Mouse (Mus musculus) monocyte, adult 2 months (primary cell): ENCODE results near the gene Slc25a1.

Experiments used
- DNase-seq, 2 experiments: peaks; one replicate each; pipeline ENCODE4 v3.0.0; 2022; ENCODE audit warnings: low spot score in 2 of 2, low read depth in 1 of 2

The Slc25a1 gene

DNA sequence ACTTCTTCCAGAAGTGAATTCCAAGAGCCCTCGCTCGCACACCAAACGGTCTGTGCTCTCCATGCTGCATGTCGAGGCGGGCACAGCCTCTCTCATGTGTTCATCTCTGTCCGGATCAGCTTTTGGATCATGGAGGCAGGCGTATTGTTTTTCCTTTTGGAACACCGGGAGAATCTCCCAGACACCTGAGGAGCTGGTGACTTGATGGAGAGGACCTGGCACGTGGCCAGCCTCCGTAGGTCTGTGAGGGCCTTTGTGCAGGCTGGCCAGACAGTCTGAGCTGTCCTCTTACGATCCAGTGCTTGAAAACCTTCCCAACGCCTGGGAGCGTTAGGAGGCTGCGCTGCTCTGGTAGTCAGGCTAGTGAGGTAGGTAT is 5.9 kb downstream of the Slc25a1 start:
- DNase-seq: no peak

GRCm38 (mm10) chr16:17921325-17922162 is 6.5 kb downstream of the Slc25a1 start:
- peak; percentile 66 to 89 for DNase-seq

GRCm38 (mm10) chr16:17920586-17920985 is 7.4 kb downstream of the Slc25a1 start:
- no peak for DNase-seq

GRCm38 (mm10) chr16:17914307-17915249 is 13.4 kb downstream of the Slc25a1 start, which contains the start of gene Gsc2:
TSS of gene Gsc2 (minus strand) at chr16:17915059.
- DNase-seq: no peak

DNA sequence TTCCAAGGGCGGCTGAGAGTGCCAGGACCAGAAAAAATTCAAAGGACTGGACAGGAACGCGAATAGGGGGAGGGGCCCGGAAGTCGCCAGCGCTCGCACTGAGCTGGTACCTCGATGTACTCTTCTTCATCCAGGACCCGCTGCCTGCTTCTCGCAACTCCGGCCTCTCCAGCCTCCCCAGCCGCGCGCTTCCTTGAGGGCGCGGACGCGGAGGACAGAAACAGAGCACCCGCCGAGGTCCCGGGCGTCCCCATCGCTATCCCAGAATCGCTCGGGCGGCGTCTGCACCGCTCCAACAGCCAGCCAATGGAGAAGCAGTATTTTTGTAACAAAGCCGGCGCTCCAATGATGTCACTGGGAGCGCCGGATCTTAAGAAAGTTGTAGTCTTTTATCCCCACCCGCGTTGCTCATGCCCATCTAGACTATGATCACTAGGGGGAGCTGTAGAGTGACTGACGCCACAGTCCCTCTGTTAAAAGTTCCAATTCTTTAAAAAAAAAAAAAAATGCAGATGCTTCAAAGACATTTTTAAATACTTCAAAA is 16.9 kb downstream of the Slc25a1 start, which contains the start of gene Ess2:
Gene Ess2 (minus strand): TSS at position 297 of the 544 bp plus-strand sequence.
- DNase-seq: peak; percentile 71 to 83

DNA sequence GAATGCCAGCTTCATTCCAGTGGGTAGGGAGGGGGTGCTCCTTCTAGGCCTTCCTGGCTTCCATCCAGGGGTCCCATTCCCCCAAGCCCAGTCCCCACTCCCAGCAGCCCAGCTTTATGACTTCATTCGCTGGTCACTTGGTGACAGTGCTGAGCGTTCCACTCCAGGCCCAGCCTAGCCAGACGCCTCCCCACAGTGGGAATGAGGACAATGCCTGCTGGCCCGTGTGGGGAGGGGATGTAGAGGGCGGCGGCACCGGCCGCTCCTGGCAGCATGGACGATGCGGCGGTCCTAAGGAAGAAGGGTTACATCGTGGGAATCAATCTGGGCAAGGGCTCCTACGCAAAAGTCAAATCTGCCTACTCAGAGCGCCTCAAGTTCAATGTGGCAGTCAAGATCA is 29.6 kb downstream of the Slc25a1 start, which contains the start of the genes Dgcr2 and Tssk2:
Gene Dgcr2 (minus strand): TSS at position 101 of the 400 bp plus-strand sequence.
Gene Tssk2 (plus strand): TSS at position 176 of the 400 bp plus-strand sequence.
- no peak for DNase-seq

- DNase-seq: no peak
Measured at GRCm38 (mm10) chr16:17896091-17896490, 31.9 kb downstream of the Slc25a1 start.

DNA sequence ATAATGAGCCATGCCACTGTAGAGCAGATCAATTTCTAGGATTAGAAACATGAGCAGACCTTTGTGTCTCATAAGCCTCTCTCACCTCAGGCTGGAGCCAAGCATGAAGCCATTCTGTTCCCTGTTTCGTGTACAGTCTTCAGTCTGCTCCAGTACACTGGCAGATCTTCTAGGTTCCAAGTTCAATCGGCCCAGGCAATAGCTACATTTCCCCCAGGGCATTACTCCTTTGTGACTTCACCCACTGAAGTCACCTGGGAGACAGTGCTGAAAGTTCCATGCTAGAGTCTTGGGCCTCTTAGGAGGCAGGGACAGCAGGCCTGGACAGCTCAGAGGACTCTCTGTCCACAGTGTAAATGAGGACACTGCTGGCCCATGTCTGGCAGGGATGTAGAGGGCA is 34.1 kb downstream of the Slc25a1 start, which contains the start of gene Tssk1:
Gene Tssk1 (plus strand): TSS at position 301 of the 400 bp plus-strand sequence.
- no peak for DNase-seq

- DNase-seq: no peak
Measured at GRCm38 (mm10) chr16:17892606-17893005, 35.4 kb downstream of the Slc25a1 start.

GRCm38 (mm10) chr16:17891567-17891959 is 36.5 kb downstream of the Slc25a1 start, which contains the start of gene Gm20518:
TSS of gene Gm20518 (minus strand) at chr16:17891671.
- peak; percentile 83 to 94 for DNase-seq

DNA sequence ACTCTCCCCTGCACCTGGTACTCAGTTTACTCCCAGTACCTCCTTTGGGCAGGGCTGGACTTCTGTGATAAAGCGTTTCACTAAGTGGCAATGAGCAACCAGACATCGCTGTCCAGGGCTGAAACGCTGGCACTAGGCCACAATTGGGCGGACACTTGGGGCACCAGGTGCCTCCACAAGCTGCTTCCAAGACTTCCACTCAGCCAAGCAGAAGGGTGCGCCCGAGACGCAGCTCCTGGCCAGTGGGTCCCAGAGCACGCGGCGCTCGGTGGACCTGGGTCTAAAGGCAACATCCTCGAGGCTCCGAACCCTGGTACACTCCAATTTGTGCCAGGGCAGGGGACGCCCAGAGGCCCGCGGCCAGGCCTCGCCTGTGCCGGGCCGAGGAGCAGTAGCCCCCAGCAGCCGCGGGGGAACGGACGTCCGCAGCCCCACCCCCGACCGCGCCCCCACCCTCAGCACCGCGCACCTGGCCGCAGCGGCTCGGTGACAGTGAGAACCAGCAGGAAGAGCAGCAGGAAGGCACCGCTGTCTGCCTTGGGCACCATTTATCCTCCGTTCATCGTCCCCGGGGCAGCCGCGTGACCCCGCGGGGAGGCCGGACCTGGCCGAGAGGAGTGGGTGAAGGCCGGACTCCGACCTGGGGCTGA is 37.0 kb downstream of the Slc25a1 start:
- DNase-seq: peak in 1 of 2 experiments; percentile 10

DNA sequence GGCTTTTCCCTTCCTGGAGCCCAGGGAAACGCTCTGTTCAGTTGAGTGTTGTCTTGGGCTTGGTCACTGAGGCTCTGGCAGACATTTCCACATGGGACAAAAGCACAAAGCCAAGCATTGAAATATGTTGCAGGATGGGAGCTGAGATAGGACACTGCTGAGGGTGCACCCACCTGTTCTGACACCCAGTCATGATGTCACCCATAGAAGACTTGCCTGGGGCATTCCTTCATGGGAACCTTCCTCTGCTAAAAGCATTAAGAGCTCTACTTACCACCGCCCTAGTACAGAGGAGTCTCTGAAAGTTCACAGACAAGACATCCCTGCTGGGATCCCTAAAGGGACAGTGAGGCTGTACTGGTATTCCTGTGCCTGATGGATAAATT is 37.7 kb downstream of the Slc25a1 start:
- DNase-seq: no peak

GRCm38 (mm10) chr16:17889689-17890341 is 38.2 kb downstream of the Slc25a1 start:
- DNase-seq: no peak

- DNase-seq: no peak
Measured at GRCm38 (mm10) chr16:17884116-17884515, 43.9 kb downstream of the Slc25a1 start.

- no peak for DNase-seq
Measured at GRCm38 (mm10) chr16:17882196-17882595, 45.8 kb downstream of the Slc25a1 start.

DNA sequence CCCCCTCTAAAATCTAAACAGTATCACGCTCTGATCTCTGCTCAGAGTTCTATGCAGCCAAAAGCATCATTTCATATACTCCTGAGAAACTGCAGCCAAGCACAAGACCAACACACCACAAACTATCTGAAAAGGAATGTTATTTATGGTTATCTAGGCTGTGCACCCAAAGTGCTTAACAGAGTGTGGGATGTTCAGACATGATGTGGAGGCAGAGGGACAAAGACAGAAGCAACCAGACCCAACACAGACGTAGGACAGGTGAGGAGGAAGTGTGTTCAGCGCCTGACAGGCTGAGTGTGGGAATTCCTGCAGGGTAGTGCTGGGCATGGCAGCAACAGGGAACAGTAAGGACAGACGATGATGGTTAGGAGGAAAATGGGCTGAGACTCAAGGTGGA is 48.4 kb downstream of the Slc25a1 start:
- no peak for DNase-seq

DNA sequence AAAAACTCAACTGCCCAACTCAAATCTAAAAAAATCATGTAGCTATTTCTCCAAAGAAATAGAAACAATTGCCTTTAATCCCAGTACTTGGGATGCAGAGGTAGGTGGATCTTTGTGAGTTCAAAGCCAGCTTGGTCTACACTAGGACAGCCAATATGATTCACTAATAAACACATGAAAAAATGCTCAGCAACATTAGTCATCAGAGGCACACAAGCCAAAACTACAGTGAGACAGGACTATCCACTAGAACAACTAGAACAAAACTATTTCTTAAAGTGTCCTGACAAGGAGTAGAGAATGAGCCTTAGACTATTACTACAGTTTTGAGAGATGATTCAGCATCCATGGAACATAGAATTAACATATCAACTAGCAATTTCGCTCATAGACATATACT is 51.9 kb downstream of the Slc25a1 start:
- DNase-seq: no peak
